Mouse (Mus musculus): ENCODE measurements around the gene Slc22a3. TPM values are rescaled to one million over a fixed set of nuclear protein-coding genes. Genes with fewer than 3 reads are reported as not detected.

Gene Slc22a3
- polyA plus RNA-seq, 1 experiment, result 33.8 TPM

DNA sequence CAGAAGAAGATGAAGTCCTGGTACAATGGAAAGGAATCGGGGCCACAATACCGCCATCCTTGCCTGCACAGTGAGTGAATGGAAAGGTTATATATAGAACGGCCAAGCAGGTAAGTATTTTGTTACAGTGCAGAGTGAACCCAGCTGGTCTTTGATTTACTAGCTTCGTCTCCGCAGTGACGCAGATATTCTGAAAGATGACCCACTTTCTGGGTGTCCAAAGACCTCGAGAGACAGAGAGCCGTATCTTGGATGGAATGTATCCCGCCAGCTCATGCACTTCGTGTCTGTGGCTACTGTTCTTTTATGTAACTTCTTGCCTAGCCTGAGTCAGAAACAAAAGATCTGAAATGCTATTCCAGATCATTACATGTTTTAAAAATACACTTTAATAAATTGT is 69.7 kb downstream of the Slc22a3 start:
- H3K27ac ChIP-seq (replicated peaks; ENCODE audit: low read depth, low read length), result no peak overlapping the region
- no peaks in the 10 kb centered on the region for H3K4me1 ChIP-seq (ENCODE audit: control insufficient read depth, insufficient read depth, insufficient read length, low read length)
- no peak overlapping the region for H3K4me3 ChIP-seq (ENCODE audit: insufficient read depth, low read depth, low read length)

DNA sequence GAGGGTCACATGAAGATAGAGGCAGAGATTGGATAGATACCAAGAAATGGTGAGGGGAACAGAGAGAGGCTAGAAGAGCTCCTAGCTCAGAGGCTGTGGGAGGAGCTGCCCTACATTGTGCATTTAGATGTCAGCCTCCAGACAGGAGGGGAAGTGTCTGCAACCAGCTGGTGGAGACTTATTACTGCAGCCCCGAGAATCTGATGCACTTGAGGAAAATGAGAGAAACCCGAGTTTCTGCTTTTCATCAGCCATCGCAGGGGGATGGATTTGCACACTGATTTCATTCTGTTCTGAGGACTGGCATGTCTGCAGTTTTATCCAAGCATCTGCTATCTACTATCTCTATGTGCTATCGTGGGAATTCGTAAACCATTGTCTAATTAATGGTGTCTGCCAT is 75.8 kb downstream of the Slc22a3 start:
- no peak overlapping the region for H3K27ac ChIP-seq (replicated peaks; ENCODE audit: low read depth, low read length)
- H3K4me3 ChIP-seq (ENCODE audit: insufficient read depth, low read depth, low read length), result no peak overlapping the region
- no peaks in the 10 kb centered on the region for H3K4me1 ChIP-seq (ENCODE audit: control insufficient read depth, insufficient read depth, insufficient read length, low read length)

GRCm38 (mm10) chr17:12428369-12428768 is 79.1 kb downstream of the Slc22a3 start:
- H3K27ac ChIP-seq (replicated peaks; ENCODE audit: low read depth, low read length), result no peak overlapping the region

DNA sequence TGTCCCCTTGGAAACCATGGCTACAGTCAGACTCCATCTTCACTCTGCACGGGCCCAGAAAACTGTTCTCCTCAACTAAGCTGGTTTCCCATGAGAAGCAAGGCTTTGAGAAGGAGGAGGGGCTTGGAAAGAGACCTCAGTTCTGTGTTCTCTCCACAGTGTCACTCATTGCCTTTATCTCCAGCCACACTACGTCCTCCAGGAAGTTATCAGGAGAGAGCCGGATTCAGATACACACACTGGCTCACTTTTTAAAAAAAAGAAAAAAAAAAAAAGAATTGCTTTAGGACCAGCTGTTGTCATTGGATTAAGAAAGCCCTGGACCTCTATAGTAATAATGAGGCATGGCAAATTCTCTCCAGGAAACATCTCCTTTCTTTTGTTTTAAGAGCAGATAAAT is 80.3 kb downstream of the Slc22a3 start:
- Histone ChIP-seq H3K4me1 (ENCODE audit: control insufficient read depth, insufficient read depth, insufficient read length, low read length) (no peaks in the 10 kb centered on the region), H3K4me3 (ENCODE audit: insufficient read depth, low read depth, low read length) (no peak overlapping the region), H3K27ac (replicated peaks; ENCODE audit: low read depth, low read length) (no peak overlapping the region)

More at GRCm38 (mm10) chr17:12428369-12428768, 79.1 kb downstream of the Slc22a3 start:
- H3K4me1 ChIP-seq (ENCODE audit: control insufficient read depth, insufficient read depth, insufficient read length, low read length), result no peaks in the 10 kb centered on the region
- H3K4me3 ChIP-seq (ENCODE audit: insufficient read depth, low read depth, low read length), result no peak overlapping the region

- Histone ChIP-seq H3K27ac (replicated peaks; ENCODE audit: low read depth, low read length) (no peak overlapping the region), H3K4me1 (ENCODE audit: control insufficient read depth, insufficient read depth, insufficient read length, low read length) (no peaks in the 10 kb centered on the region), H3K4me3 (ENCODE audit: insufficient read depth, low read depth, low read length) (no peak overlapping the region)
Measured at GRCm38 (mm10) chr17:12422143-12422542, 85.4 kb downstream of the Slc22a3 start.

- no peak overlapping the region for H3K4me3 ChIP-seq (ENCODE audit: insufficient read depth, low read depth, low read length)
- no peak overlapping the region for H3K27ac ChIP-seq (replicated peaks; ENCODE audit: low read depth, low read length)
Measured at GRCm38 (mm10) chr17:12420886-12421574, 86.5 kb downstream of the Slc22a3 start.

DNA sequence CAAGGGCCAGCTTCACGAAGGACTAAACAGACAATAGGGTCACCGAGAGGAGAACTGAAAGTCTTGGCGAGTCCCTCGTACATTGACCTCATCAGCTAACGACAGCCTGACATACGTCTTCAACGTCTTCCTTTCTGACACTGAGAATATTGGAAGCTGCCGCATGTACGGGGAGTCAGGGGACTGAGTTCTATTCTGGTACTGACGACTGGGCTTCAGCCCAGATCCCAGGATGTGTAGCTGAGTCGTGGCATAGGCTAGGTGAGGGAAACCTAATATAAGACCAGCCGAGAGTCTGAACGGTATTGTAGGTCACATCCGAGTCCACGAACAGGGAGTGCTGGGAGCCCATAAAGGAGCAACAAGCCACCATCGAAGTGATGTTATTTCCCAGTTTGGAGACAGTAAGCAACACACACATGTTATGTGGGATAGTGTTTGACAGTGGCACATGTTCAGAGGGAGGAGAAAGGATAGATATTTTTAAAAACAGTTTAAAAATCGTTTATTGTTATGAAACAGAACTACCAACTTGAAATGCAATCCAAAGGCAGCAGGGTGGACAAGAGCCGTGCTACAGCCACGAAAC is 87.9 kb downstream of the Slc22a3 start:
- Histone ChIP-seq H3K4me1 (ENCODE audit: control insufficient read depth, insufficient read depth, insufficient read length, low read length) (peaks cover 5% of the 10 kb centered on the region; the same call in 1 of the 2 replicates), H3K27ac (replicated peaks; ENCODE audit: low read depth, low read length) (peak overlapping the region; percentile 41; the same call in 1 of the 2 replicates), H3K4me3 (ENCODE audit: insufficient read depth, low read depth, low read length) (no peak overlapping the region)

More at GRCm38 (mm10) chr17:12420886-12421574, 86.5 kb downstream of the Slc22a3 start:
- no peaks in the 10 kb centered on the region for H3K4me1 ChIP-seq (ENCODE audit: control insufficient read depth, insufficient read depth, insufficient read length, low read length)

DNA sequence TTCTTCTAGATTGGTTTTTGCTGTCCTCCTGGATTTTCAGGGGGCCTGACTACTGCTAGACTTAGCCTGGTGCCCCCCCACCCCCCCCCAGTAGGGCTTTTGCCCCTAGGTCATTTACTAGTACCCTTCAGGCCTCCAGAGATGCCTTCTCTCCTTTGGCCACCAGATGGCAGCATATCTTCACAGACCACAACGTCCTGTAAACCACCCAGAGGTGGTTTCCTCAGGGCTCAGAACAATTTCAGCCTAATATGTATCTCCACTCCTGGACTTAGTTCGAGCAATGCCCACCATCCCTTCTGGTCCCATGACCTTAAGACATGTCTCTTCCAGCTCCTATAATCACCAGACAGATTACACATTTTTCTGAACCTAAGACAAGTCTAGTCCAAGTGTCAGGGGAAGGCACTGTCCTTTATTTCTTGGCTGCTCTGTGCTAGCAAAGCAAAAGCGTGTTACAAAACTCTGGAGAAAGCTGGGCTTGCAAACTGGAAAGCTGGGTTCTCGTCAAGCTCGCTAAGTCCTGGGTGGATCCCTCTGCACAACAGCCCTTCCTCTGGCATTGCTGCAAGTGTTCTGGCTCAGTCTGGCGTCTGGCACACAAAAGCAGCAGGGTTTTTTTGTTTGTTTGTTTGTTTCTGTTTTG is 91.1 kb downstream of the Slc22a3 start:
- H3K4me1 ChIP-seq (ENCODE audit: control insufficient read depth, insufficient read depth, insufficient read length, low read length), result peaks cover 9% of the 10 kb centered on the region
- no peak overlapping the region for H3K4me3 ChIP-seq (ENCODE audit: insufficient read depth, low read depth, low read length)
- H3K27ac ChIP-seq (replicated peaks; ENCODE audit: low read depth, low read length), result peak overlapping the region; percentile 67

GRCm38 (mm10) chr17:12415741-12416140 is 91.8 kb downstream of the Slc22a3 start:
- H3K4me1 ChIP-seq (ENCODE audit: control insufficient read depth, insufficient read depth, insufficient read length, low read length), result peaks cover 9% of the 10 kb centered on the region
- H3K4me3 ChIP-seq (ENCODE audit: insufficient read depth, low read depth, low read length), result no peak overlapping the region
- peak overlapping the region; percentile 67 for H3K27ac ChIP-seq (replicated peaks; ENCODE audit: low read depth, low read length)

DNA sequence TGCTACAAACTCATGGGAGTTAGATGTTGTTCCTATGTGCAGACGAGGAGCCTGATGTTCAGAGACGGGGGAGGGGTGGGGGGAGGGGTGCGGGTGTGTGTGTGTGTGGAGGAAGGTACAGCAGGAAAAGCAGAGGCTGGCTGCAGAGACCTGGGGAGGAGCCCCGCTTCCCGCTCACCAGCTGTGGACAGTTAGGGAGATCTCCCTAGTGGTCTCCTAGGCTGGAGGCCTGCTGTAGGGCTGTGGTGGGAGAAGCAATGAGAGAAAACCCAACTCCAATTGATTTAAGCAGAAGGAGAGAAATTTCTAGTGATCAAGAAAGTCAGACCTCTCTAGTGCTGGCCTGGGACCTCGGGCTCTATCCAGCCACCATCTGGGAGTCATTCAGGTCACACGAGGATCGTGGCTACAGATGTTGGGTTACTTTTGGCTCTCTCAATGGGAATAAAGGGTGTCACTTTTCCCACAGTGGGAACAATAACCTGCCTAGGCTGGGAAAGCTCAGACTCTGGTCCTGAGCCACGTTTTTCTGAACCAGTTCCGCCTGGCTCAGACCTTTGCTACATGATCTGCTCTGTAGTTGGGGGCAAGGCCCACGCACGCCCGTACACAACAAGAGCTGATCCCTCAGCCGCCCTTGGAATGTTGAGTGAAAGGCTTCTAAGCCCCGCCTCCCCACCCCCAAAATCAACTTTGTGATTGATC is 92.3 kb downstream of the Slc22a3 start:
- Histone ChIP-seq H3K4me1 (ENCODE audit: control insufficient read depth, insufficient read depth, insufficient read length, low read length) (peaks cover 9% of the 10 kb centered on the region), H3K4me3 (ENCODE audit: insufficient read depth, low read depth, low read length) (no peak overlapping the region), H3K27ac (replicated peaks; ENCODE audit: low read depth, low read length) (peak overlapping the region; percentile 67)

DNA sequence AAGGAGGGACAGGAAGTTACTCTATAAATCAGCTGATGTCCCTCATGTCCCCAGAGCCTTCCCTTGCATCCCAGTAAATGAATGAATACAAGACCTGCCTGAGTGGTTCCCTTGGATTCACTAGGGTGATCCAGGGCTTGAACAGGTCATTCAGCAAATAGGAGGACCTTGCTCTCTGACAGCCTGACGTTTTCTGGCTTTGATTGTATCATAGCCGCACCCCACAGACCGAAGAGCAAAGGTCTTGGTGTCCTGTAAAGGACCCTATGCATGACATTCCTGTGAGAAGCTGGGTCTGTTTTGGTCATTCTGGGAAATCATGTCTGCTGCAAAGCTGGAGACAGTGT is 94.6 kb downstream of the Slc22a3 start:
- peaks cover 9% of the 10 kb centered on the region for H3K4me1 ChIP-seq (ENCODE audit: control insufficient read depth, insufficient read depth, insufficient read length, low read length)
- H3K27ac ChIP-seq (replicated peaks; ENCODE audit: low read depth, low read length), result peak overlapping the region; percentile 24
- H3K4me3 ChIP-seq (ENCODE audit: insufficient read depth, low read depth, low read length), result no peak overlapping the region

GRCm38 (mm10) chr17:12412181-12412890 is 95.2 kb downstream of the Slc22a3 start:
- Histone ChIP-seq H3K4me1 (ENCODE audit: control insufficient read depth, insufficient read depth, insufficient read length, low read length) (peaks cover 9% of the 10 kb centered on the region), H3K27ac (replicated peaks; ENCODE audit: low read depth, low read length) (peak overlapping the region; percentile 66), H3K4me3 (ENCODE audit: insufficient read depth, low read depth, low read length) (no peak overlapping the region)

DNA sequence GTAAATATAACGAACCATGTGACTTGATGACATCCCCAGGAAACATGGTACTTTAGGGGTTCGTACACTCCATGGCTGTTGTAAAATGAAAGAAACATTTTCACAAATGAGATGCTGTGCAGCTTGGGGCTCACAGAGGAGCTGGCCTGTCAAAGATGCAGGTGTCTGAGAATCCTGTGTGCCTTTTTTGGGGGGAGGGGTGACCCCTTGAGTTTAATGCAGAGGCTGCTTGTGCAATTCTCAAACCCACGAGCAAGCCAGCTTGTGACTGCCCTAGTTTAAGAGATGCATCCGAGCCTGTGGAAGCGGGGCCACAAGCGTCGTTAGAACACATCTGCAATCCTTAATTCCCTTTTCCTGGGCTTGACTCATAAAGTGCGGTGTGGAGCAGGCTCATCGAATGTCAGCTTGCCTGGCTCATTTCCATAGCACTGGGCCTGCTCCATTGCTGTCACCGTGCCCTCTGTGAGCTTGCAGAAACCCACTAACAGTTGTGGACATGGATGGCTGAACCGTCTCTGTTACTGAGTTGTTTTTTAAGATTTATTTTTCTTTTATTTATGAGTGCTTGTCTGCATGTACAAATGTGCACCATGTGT is 98.1 kb downstream of the Slc22a3 start:
- no peak overlapping the region for H3K4me3 ChIP-seq (ENCODE audit: insufficient read depth, low read depth, low read length)
- H3K27ac ChIP-seq (replicated peaks; ENCODE audit: low read depth, low read length), result no peak overlapping the region
- H3K4me1 ChIP-seq (ENCODE audit: control insufficient read depth, insufficient read depth, insufficient read length, low read length), result peaks cover 4% of the 10 kb centered on the region; the same call in 1 of the 2 replicates

- Histone ChIP-seq H3K4me1 (ENCODE audit: control insufficient read depth, insufficient read depth, insufficient read length, low read length) (no peaks in the 10 kb centered on the region), H3K27ac (replicated peaks; ENCODE audit: low read depth, low read length) (no peak overlapping the region), H3K4me3 (ENCODE audit: insufficient read depth, low read depth, low read length) (no peak overlapping the region)
Measured at GRCm38 (mm10) chr17:12403420-12403819, 104.1 kb downstream of the Slc22a3 start.
